Mouse (Mus musculus) erythroblast, embryonic 14.5 days (primary cell): ENCODE measurements around the gene Nuak1.

ENCODE experiments used
- GATA1 ChIP-seq: IDR thresholded peaks from 2 replicates; pipeline ENCODE4 v1.6.1; 2012; ENCODE audit warnings: low read length, inconsistent platforms, mixed read lengths
- TAL1 ChIP-seq: IDR thresholded peaks from 3 replicates; pipeline ENCODE4 v1.6.1; 2012; ENCODE audit warnings: low read length, inconsistent platforms, mixed read lengths

DNA sequence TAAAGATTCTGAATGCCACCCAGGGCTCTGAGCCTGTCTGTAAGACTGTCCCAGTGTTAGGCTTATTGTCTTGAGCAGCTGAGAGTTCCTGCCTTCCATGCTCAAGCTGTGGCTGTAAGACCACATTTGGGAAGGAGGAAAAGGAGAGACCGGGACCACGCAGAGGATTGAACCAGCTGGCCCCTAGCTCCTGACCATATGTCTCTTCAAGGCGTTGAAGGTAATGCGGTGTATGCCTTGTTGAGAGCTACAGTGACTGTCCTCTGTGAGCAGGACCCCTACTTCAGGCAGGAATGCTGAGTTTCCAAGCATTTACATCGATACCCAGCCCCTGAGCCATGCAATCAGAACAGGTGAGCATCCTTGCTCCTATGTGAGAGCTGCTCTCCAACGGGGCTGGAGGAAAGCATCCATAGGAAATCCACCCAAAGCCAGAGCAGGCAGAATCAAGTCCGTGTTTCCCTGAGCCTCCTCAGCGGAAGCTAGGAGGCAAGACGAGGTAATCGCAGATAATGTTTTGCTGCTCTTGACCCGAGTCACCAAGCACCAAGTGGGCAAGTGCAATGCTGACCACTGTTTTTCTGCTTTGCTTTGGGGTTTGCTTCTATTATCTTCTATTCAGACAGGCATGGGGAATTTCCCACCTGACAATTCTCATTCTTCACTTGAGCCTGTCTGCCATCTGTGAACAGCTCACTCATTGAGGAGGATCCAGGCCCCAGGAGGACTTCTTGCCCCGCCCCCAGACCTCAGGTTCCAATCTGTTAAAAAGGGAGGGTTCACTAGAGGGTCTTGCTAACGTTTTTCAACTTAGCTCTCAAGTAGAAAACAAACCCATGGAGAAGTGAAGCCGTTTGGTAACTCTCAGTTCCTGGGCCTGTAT is 3.0 kb downstream of the Nuak1 start:
- TF ChIP-seq GATA1 (no peak), TAL1 (no peak)
